Comparison of ENCODE assay signal across 8 mouse cellular contexts in the genomic region with DNA sequence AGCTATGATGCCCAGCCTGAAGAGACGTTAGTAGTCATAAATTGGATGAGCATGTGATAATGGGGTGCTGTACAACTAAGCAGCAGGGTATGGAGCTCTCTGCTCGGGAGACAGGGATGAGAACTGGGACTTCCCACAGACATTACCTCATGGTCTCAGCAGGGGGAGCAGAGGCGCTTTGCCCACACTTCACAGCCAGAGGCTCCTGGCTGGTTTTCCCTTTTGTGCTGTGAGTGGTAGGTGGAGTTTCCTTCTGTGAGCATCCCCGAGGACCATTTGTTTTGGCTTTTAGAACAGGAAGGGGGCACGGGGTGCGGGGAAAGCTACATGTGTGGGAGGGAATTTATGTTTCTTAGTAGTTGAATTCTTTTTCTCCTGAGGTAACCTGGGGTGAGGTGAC.
DNase-seq lines count a peak whose midpoint lies in the region; ATAC-seq and TF ChIP-seq lines count a peak whose summit lies in the region.

No protein-coding gene starts in this region.

- TF ChIP-seq POLR2A in thymus, adult 2 months (IDR thresholded peaks at IDR 0.05; ENCODE audit: control insufficient read depth, extremely low read depth, insufficient read depth, low read length, poor library complexity), result no peak
- TF ChIP-seq POLR2A in kidney, adult 2 months (IDR thresholded peaks at IDR 0.05; ENCODE audit: low read depth, low read length), result no peak
- TF ChIP-seq POLR2A in limb, embryonic 14.5 days (IDR thresholded peaks at IDR 0.05; ENCODE audit: borderline replicate concordance, extremely low read depth, insufficient read depth, insufficient read length), result no peak

- H3K36me3 ChIP-seq in thymus, adult 2 months (ENCODE audit: control insufficient read depth, insufficient read depth, low read length), result no peaks in the 10 kb centered on the region
- no peaks in the 10 kb centered on the region for H3K36me3 ChIP-seq in embryonic facial prominence, embryonic 12.5 days
- H3K36me3 ChIP-seq in kidney, adult 2 months (ENCODE audit: control insufficient read depth, insufficient read depth, low read length), result no peaks in the 10 kb centered on the region
- no peaks in the 10 kb centered on the region for H3K36me3 ChIP-seq in limb, embryonic 14.5 days (ENCODE audit: control insufficient read depth, insufficient read depth, low read length)
- H3K36me3 ChIP-seq in midbrain, embryonic 14.5 days (ENCODE audit: control insufficient read depth, insufficient read depth, low read length), result no peaks in the 10 kb centered on the region

- H3K4me1 ChIP-seq in thymus, adult 2 months (replicated peaks; ENCODE audit: control insufficient read depth, insufficient read depth, low read length), result no peaks in the 10 kb centered on the region
- peaks cover 14% of the 10 kb centered on the region for H3K4me1 ChIP-seq in embryonic facial prominence, embryonic 12.5 days
- H3K4me1 ChIP-seq in kidney, adult 2 months (ENCODE audit: control insufficient read depth, insufficient read depth, low read length), result peaks cover 6% of the 10 kb centered on the region; the same call in 1 of the 2 replicates
- peaks cover 13% of the 10 kb centered on the region for H3K4me1 ChIP-seq in limb, embryonic 14.5 days (ENCODE audit: control insufficient read depth, insufficient read depth, low read length)
- H3K4me1 ChIP-seq in midbrain, embryonic 14.5 days (ENCODE audit: control insufficient read depth, insufficient read depth, low read length), result peaks cover 14% of the 10 kb centered on the region

- no peak overlapping the region for H3K4me3 ChIP-seq in thymus, adult 2 months (ENCODE audit: control insufficient read depth, insufficient read depth, low read length)
- H3K4me3 ChIP-seq in embryonic facial prominence, embryonic 12.5 days, result no peak overlapping the region
- H3K4me3 ChIP-seq in kidney, adult 2 months (ENCODE audit: insufficient read depth, low read depth, low read length), result no peak overlapping the region
- H3K4me3 ChIP-seq in limb, embryonic 14.5 days (replicated peaks; ENCODE audit: low read length), result peak overlapping the region; percentile 20
- no peak overlapping the region for H3K4me3 ChIP-seq in midbrain, embryonic 14.5 days (replicated peaks; ENCODE audit: low read depth, low read length)

- H3K27ac ChIP-seq in thymus, adult 2 months (ENCODE audit: control insufficient read depth, insufficient read depth, low read length), result no peak overlapping the region
- peak overlapping the region; percentile 73 for H3K27ac ChIP-seq in embryonic facial prominence, embryonic 12.5 days
- peak overlapping the region; percentile 70 for H3K27ac ChIP-seq in kidney, adult 2 months (ENCODE audit: insufficient read depth, low read depth, low read length)
- peak overlapping the region; percentile 58 for H3K27ac ChIP-seq in limb, embryonic 14.5 days (replicated peaks; ENCODE audit: low read depth, low read length)
- H3K27ac ChIP-seq in midbrain, embryonic 14.5 days (replicated peaks; ENCODE audit: low read depth, low read length), result no peak overlapping the region

- no peaks in the 10 kb centered on the region for H3K9me3 ChIP-seq in embryonic facial prominence, embryonic 12.5 days
- H3K9me3 ChIP-seq in limb, embryonic 14.5 days (ENCODE audit: control insufficient read depth, low read length), result no peaks in the 10 kb centered on the region
- no peaks in the 10 kb centered on the region for H3K9me3 ChIP-seq in midbrain, embryonic 14.5 days (ENCODE audit: control insufficient read depth, low read length)

- no peak for TF ChIP-seq CTCF in thymus, adult 2 months (IDR thresholded peaks at IDR 0.05; ENCODE audit: borderline replicate concordance, control insufficient read depth, extremely low read depth, insufficient read depth, low read length, poor library complexity)
- peak; percentile 64 for TF ChIP-seq CTCF in kidney, adult 2 months (conservative IDR thresholded peaks at IDR 0.05; ENCODE audit: insufficient read depth, insufficient read length, low read depth, low read length)

- peak overlapping the region; percentile 49 for H3K4me2 ChIP-seq in embryonic facial prominence, embryonic 12.5 days (replicated peaks)
- peak overlapping the region; percentile 51 for H3K4me2 ChIP-seq in limb, embryonic 14.5 days (replicated peaks; ENCODE audit: low read depth, low read length, severe bottlenecking)
- peak overlapping the region; percentile 53 for H3K4me2 ChIP-seq in midbrain, embryonic 14.5 days (ENCODE audit: low read length)

- ATAC-seq in embryonic facial prominence, embryonic 12.5 days (ENCODE audit: insufficient number of reproducible peaks, insufficient read depth, low FRiP score, low TSS enrichment), result peak; percentile 70
- ATAC-seq in limb, embryonic 14.5 days (ENCODE audit: low FRiP score, low read depth), result peak; percentile 60; the same call in 1 of the 2 replicates
- ATAC-seq in midbrain, embryonic 14.5 days (ENCODE audit: low FRiP score, low TSS enrichment), result peak; percentile 31; the same call in 1 of the 2 replicates

- 8% methylated on average over 6 of the region's 6 CpGs for WGBS in thymus, adult 2 months
- WGBS in embryonic facial prominence, embryonic 12.5 days, result 4% methylated on average over 6 of the region's 6 CpGs
- WGBS in kidney, adult 2 months, result 5% methylated on average over 6 of the region's 6 CpGs
- WGBS in limb, embryonic 14.5 days, result 3% methylated on average over 6 of the region's 6 CpGs
- 3% methylated on average over 6 of the region's 6 CpGs for WGBS in midbrain, embryonic 14.5 days

- no peaks in the 10 kb centered on the region for H3K27me3 ChIP-seq in thymus, adult 2 months (ENCODE audit: control insufficient read depth, insufficient read depth, low read length)
- H3K27me3 ChIP-seq in embryonic facial prominence, embryonic 12.5 days, result no peaks in the 10 kb centered on the region
- H3K27me3 ChIP-seq in kidney, adult 2 months (replicated peaks; ENCODE audit: control insufficient read depth, insufficient read depth, low read length), result no peaks in the 10 kb centered on the region
- no peaks in the 10 kb centered on the region for H3K27me3 ChIP-seq in limb, embryonic 14.5 days (ENCODE audit: control insufficient read depth, insufficient read depth, low read length)
- H3K27me3 ChIP-seq in midbrain, embryonic 14.5 days (ENCODE audit: control insufficient read depth, insufficient read depth, low read length), result no peaks in the 10 kb centered on the region

- H3K9ac ChIP-seq in embryonic facial prominence, embryonic 12.5 days, result no peak overlapping the region
- H3K9ac ChIP-seq in limb, embryonic 14.5 days (ENCODE audit: low read depth, low read length, severe bottlenecking), result 0 out of 2 replicates have a peak overlapping the region, but pooled peaks have one; percentile 8
- no peak overlapping the region; the same call in 1 of the 2 replicates for H3K9ac ChIP-seq in midbrain, embryonic 14.5 days (replicated peaks; ENCODE audit: low read length)

- peak; percentile 21 for DNase-seq in thymus, adult 2 months
- no peak for DNase-seq in thymus, postnatal 36 days
- DNase-seq in heart, adult 8-10 months (ENCODE audit: low spot score), result peak; percentile 88
- DNase-seq in kidney, adult 2 months, result peak; percentile 87
- peak; percentile 77 for DNase-seq in limb, embryonic 14.5 days (ENCODE audit: low spot score)
- peak; percentile 71 for DNase-seq in midbrain, embryonic 14.5 days
- peak; percentile 58 for DNase-seq in yolk sac, embryonic 10.5 days (ENCODE audit: low spot score)

Comparison
In these comparisons a context has a peak if more than half of its experiments do, and no peak if none do; other contexts are left out.
1. DNase-seq: peak in thymus, adult 2 months (single experiment), heart, adult 8-10 months (single experiment), kidney, adult 2 months (single experiment), limb, embryonic 14.5 days (single experiment), midbrain, embryonic 14.5 days (single experiment) and yolk sac, embryonic 10.5 days (single experiment); none in thymus, postnatal 36 days (0 of 2).
2. H3K27ac ChIP-seq: peak in embryonic facial prominence, embryonic 12.5 days (single experiment), kidney, adult 2 months (single experiment) and limb, embryonic 14.5 days (single experiment); none in thymus, adult 2 months (single experiment) and midbrain, embryonic 14.5 days (single experiment).
3. Peak in every context shown above with its lines, with median percentiles within 50 percentile points of each other: ATAC-seq and H3K4me2 ChIP-seq.